Mouse (Mus musculus) heart, embryonic 14.5 days (tissue): ENCODE results near the gene Myzap. TPM values are rescaled to one million over a fixed set of nuclear protein-coding genes. Genes with fewer than 3 reads are reported as not detected.

Source experiments
- ATAC-seq: fragments of 200-750 bp; cut with Nextera tagmentation; 2 replicates; pipeline ENCODE4 v1.8.0; 2017; ENCODE audit warnings: low read depth, moderate TSS enrichment; ENCODE audit not compliant: insufficient number of reproducible peaks, insufficient read depth, low FRiP score
- H3K27ac ChIP-seq, 2 experiments: fragments of 200-500 bp in 1 of 2; fragments of 300-500 bp in 1 of 2; sonication (generic) in 1 of 2; replicated peaks in 1 of 2; 2 replicates each; pipeline ENCODE4 v1.5.1; 2012 to 2014; ENCODE audit warnings: low read depth in 2 of 2, low read length in 2 of 2, control low read depth in 1 of 2, mild to moderate bottlenecking in 1 of 2, mixed read lengths in 1 of 2; ENCODE audit not compliant: control insufficient read depth in 1 of 2, insufficient read depth in 1 of 2
- H3K27me3 ChIP-seq: fragments of 300-500 bp; sonication (generic); 2 replicates; pipeline ENCODE4 v1.6.1; 2014; ENCODE audit warnings: mild to moderate bottlenecking, low read length, control low read depth; ENCODE audit not compliant: control insufficient read depth, insufficient read depth
- H3K36me3 ChIP-seq: fragments of 300-500 bp; sonication (generic); 2 replicates; pipeline ENCODE4 v1.6.1; 2014; ENCODE audit warnings: mild to moderate bottlenecking, control low read depth, low read length, mixed read lengths; ENCODE audit not compliant: control insufficient read depth, insufficient read depth
- H3K4me1 ChIP-seq, 2 experiments: fragments of 200-500 bp in 1 of 2; fragments of 300-500 bp in 1 of 2; sonication (generic) in 1 of 2; 2 replicates each; pipeline ENCODE4 v1.6.1; 2012 to 2014; ENCODE audit warnings: low read length in 2 of 2, control low read depth in 1 of 2, mixed read lengths in 1 of 2; ENCODE audit not compliant: control insufficient read depth in 2 of 2, insufficient read depth in 2 of 2
- H3K4me2 ChIP-seq: fragments of 300-500 bp; sonication (generic); 2 replicates; pipeline ENCODE4 v1.6.1; 2014; ENCODE audit warnings: mild to moderate bottlenecking, low read length
- H3K4me3 ChIP-seq, 2 experiments: fragments of 200-500 bp in 1 of 2; fragments of 300-500 bp in 1 of 2; sonication (generic) in 1 of 2; 2 replicates each; pipeline ENCODE4 v1.5.1; 2012 to 2014; ENCODE audit warnings: low read length in 2 of 2, mild to moderate bottlenecking in 2 of 2, control low read depth in 1 of 2, low read depth in 1 of 2, moderate library complexity in 1 of 2; ENCODE audit not compliant: control insufficient read depth in 1 of 2, insufficient read depth in 1 of 2
- H3K9ac ChIP-seq: fragments of 300-500 bp; sonication (generic); 2 replicates; pipeline ENCODE4 v1.6.1; 2014; ENCODE audit warnings: mild to moderate bottlenecking, low read length
- H3K9me3 ChIP-seq: fragments of 300-500 bp; sonication (generic); 2 replicates; pipeline ENCODE4 v1.6.1; 2016; ENCODE audit warnings: low read length, control low read depth; ENCODE audit not compliant: control insufficient read depth
- WGBS: fragments of 180-500 bp; shearing (Covaris S2); extraction: QIAGEN DNeasy Blood & Tissue Kit; methylation state at CpG from one replicate; pipeline ENCODE4 v1.1.7; 2014; 5-methylcytosine and 5-hydroxymethylcytosine counted together
- polyA plus RNA-seq: library from polyadenylated mRNA; unstranded; fragments of >200 nt; fragmentation: Nextera tagmentation; extraction: Ambion mirVana; gene quantifications from 2 replicates; pipeline ENCODE4 v1.2.1, GENCODE M21; 2014

Gene Myzap
- polyA plus RNA-seq, 1 experiment from 2014 or later = 125 TPM

DNA sequence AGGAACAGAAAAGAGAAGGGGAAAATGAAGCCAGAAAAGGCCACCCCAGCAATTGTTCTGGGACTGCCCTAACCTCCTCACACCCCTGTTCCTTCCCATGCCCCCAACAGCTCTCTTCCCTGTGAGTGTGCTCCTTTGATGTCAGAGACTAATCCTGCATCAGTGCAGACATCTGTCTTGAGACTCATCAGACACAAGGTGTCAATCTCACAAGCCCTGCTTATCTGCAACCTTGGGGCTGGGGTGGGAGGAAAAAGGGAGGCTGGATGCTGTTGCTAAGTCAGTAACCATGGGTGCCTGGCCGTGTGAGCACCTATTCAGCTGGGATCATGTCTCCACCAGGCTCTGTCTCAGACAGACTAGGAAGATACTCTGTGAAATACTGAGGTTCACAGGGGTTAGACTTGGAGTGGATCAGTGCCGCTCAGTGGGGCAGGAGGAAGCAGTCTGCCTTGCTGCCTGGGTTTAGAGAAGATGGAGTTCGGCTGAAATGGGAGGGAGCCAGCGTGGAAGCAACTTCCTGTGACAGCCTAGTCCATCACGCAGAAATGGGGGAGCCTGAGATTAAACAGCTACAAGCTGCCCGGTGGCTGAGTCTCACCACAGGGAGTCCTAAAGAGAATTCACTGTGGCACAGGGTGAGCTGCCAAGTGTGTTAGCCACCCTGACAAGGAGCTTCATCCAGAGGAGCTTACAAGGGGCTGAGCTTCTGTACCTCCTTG, 12.9 kb upstream of the Myzap start:
- 45% methylated on average over 6 of the region's 6 CpGs for WGBS
- H3K27me3 ChIP-seq = no peaks in the 10 kb centered on the region
- no peak for ATAC-seq
- peaks cover 39 to 40% of the 10 kb centered on the region in 2 experiments for H3K4me1 ChIP-seq
- H3K4me2 ChIP-seq = no peak overlapping the region
- no peak overlapping the region for H3K9ac ChIP-seq
- no peaks in the 10 kb centered on the region for H3K9me3 ChIP-seq
- H3K36me3 ChIP-seq = no peaks in the 10 kb centered on the region
- H3K27ac ChIP-seq = peak overlapping the region; percentile 14 to 52; a peak in 1 of 4 replicates
- H3K4me3 ChIP-seq = no peak overlapping the region

DNA sequence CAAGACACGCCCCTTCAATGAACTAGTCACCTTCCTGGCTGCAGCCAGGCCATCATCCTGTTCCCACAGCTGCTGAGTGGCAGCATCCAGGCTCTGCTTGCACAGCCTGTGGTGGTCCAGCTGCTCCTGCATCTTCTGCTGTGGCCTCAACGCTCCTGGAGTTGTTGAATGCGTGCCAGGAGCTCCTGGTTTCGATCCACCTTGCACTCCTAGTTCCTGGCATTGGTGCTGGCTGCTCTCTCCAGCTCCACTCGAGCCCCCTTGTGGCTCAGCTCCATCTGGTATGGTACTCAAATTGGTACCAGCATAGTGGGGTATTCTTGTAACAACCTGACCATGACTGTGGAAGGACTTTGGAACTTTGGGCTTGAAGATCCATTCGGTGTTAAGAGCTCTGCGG, 7.7 kb upstream of the Myzap start:
- no peak overlapping the region for H3K27ac ChIP-seq
- no peak overlapping the region for H3K4me3 ChIP-seq
- no peaks in the 10 kb centered on the region for H3K36me3 ChIP-seq
- H3K27me3 ChIP-seq = no peaks in the 10 kb centered on the region
- WGBS = 58% methylated on average over 7 of the region's 7 CpGs
- no peak overlapping the region for H3K9ac ChIP-seq
- no peak overlapping the region for H3K4me2 ChIP-seq
- peaks cover 17 to 21% of the 10 kb centered on the region in 2 experiments; a peak in 3 of 4 replicates for H3K4me1 ChIP-seq
- ATAC-seq = no peak
- no peaks in the 10 kb centered on the region for H3K9me3 ChIP-seq

DNA sequence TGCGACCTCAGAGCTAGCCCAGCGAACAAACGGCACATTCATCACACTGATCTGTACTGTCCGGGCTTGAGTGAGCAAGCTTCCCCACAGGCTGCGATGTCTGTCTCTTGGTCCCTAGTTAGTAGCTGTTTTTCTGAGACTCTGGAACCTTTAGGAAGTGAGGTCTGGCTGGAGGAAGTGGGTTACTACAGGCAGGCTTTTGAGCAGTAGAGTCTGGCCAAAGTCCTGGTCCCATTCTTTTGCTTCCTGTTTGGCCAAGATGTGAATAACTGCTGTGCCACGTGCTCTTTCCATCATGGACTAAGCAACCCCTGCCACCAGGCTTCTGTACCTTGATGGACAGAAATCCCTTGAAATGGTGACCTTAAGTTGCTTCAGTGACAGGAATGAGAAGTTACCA, 4.7 kb upstream of the Myzap start:
- Histone ChIP-seq H3K27me3 (no peaks in the 10 kb centered on the region), H3K9ac (no peak overlapping the region), H3K9me3 (no peaks in the 10 kb centered on the region), H3K4me2 (no peak overlapping the region), H3K36me3 (no peaks in the 10 kb centered on the region), H3K4me1 (peaks cover 16 to 19% of the 10 kb centered on the region in 2 experiments; a peak in 3 of 4 replicates), H3K4me3 (no peak overlapping the region), H3K27ac (peak overlapping the region in 1 of 2 experiments; percentile 2; a peak in 1 of 4 replicates)
- WGBS = 70% methylated on average over 6 of the region's 6 CpGs
- no peak for ATAC-seq

DNA sequence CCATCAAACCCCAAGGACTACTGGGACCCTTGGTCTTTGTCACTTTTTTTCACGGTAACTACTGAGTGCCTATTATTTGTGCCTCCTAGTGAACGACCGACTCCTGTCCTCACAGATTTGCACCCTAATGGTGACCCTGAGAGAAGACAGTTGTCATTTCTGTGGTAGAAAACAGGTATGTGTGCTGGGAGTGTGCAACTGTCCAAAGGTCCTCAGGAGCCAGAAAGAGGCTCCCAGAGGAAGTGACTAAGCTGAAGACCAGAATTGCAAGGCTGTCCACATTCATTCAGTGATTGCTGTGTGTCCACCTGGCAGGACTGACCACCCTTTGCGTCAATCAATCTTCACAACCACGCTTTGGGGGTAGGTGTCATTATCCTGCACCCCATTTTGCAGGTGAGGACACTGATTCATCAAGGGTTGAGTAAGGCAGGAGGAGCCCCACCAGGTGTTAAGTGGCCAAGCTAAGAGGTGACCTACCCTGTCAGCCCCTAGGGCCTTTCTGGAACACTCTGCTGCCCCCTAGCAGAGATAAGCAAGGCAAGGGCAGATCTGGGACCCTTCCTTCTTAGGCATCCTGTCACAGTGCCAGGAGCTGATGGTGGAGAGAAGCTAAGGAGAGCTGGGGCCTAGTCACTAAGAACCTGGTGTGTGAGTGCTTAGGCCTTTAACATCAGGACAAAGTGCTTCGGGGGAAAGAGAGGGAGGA, 571 bp upstream of the Myzap start:
- no peaks in the 10 kb centered on the region for H3K9me3 ChIP-seq
- no peaks in the 10 kb centered on the region for H3K27me3 ChIP-seq
- no peak for ATAC-seq
- peak overlapping the region; percentile 88 for H3K9ac ChIP-seq
- peak overlapping the region; percentile 55 to 95; a peak in 3 of 4 replicates for H3K27ac ChIP-seq
- 29% methylated on average over 6 of the region's 6 CpGs for WGBS
- H3K4me2 ChIP-seq = peak overlapping the region; percentile 70
- H3K4me1 ChIP-seq = peaks cover 16 to 41% of the 10 kb centered on the region in 2 experiments
- H3K4me3 ChIP-seq = peak overlapping the region; percentile 78 to 97
- peaks cover 8% of the 10 kb centered on the region for H3K36me3 ChIP-seq

DNA sequence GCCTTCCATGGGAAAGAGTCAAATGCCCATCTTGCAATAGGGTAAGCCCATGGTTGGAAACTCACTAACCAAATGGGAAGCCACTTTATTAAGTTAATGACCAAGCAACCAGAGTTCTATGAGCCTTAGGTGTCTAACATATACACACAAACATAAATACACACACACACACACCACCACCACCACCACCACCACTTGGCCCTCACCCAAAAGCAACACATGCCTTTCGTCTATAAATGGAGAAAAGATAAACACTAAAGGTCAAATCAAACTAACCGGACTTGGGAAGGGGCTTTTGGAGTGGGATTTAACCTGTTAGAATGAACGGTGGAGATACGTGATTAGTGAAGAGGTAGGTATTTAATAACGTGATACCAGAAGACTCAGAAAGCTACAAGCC, 1.1 kb downstream of the Myzap start:
- H3K9me3 ChIP-seq = peaks cover under 1% of the 10 kb centered on the region; the same call in 1 of the 2 replicates
- peak overlapping the region; percentile 78 to 97 for H3K4me3 ChIP-seq
- no peaks in the 10 kb centered on the region for H3K27me3 ChIP-seq
- peak overlapping the region; percentile 80 to 95 for H3K27ac ChIP-seq
- peaks cover 15% of the 10 kb centered on the region for H3K36me3 ChIP-seq
- H3K4me1 ChIP-seq = peaks cover 12 to 42% of the 10 kb centered on the region in 2 experiments
- no peak for ATAC-seq
- WGBS = 6% methylated on average over 5 of the region's 5 CpGs
- peak overlapping the region; percentile 88 for H3K9ac ChIP-seq
- H3K4me2 ChIP-seq = peak overlapping the region; percentile 70

DNA sequence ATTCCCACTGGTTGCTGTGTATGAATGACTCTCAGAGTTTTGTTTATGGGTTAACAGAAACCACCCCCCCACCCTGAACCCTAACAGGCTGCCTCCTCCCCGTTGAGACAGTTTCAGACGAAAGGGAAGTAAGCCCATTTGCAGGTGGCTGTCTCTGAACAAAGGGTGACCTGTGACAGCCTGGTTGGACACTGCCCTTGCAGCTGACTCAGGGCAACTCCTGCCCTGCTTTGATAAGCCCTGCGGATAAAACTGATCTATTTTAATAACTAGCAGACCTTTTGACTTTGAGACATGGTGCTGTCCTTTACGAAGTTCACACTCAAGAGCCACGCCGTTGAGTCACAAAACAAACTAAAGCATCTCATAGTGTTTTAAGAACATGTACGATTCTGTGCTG, 2.4 kb downstream of the Myzap start:
- Histone ChIP-seq H3K27ac (peak overlapping the region; percentile 90 to 95), H3K9ac (peak overlapping the region; percentile 88), H3K4me1 (peaks cover 12 to 42% of the 10 kb centered on the region in 2 experiments), H3K36me3 (peaks cover 28% of the 10 kb centered on the region), H3K9me3 (peaks cover 9% of the 10 kb centered on the region), H3K4me2 (peak overlapping the region; percentile 70), H3K4me3 (peak overlapping the region; percentile 5 to 78; a peak in 3 of 4 replicates), H3K27me3 (no peaks in the 10 kb centered on the region)
- WGBS = 9% methylated on average over 7 of the region's 7 CpGs
- ATAC-seq = 0 out of 2 replicates have a peak, but pooled peaks have one; percentile 20

DNA sequence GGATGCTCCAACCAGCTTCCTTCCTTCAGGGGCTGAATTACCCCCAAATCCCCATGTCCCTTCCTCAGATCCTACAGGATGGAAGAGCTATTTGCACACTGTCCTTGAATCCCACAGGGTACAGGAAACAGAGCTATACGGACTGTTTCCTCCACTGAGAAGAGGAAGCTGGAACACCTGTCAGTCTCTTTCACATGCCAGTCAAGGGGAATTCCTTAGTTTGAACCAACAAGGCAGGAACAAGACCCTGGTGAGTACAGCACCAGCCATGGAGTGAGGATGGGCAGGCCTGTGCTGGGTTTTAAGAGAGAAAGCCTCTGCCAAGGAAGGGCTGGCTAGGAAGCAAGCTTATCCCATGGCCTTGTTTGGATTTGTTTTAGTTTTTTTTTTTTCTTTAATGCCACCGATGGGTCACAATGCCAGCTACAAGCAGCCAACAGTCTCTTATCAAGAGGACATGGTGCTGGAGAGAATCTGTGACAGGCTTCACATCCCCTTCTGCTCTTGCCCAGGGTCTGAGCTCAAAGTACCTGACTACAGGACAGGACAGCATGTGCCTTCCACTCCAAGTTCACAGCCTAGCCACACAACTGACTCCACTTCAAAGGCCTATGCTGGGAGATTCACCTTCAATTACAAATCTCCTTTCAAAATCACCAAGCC, 3.1 kb downstream of the Myzap start:
- H3K4me3 ChIP-seq = no peak overlapping the region
- peak overlapping the region; percentile 70 for H3K4me2 ChIP-seq
- peaks cover 12 to 42% of the 10 kb centered on the region in 2 experiments for H3K4me1 ChIP-seq
- WGBS = 21% methylated on average over 2 of the region's 2 CpGs
- peak overlapping the region; percentile 90 to 95 for H3K27ac ChIP-seq
- H3K9ac ChIP-seq = peak overlapping the region; percentile 36; the same call in 1 of the 2 replicates
- H3K36me3 ChIP-seq = peaks cover 31% of the 10 kb centered on the region
- H3K27me3 ChIP-seq = no peaks in the 10 kb centered on the region
- H3K9me3 ChIP-seq = peaks cover 9% of the 10 kb centered on the region
- no peak for ATAC-seq
